Mouse (Mus musculus): ENCODE data around the gene Reps2.

GRCm38 (mm10) chrX:162580521-162580920, 62.9 kb downstream of the Reps2 start:
- no peak for TF ChIP-seq MAFK (IDR thresholded peaks at IDR 0.05; ENCODE audit: insufficient read depth, low read depth, low read length)
- TF ChIP-seq HCFC1 (IDR thresholded peaks at IDR 0.05; ENCODE audit: borderline replicate concordance, insufficient read depth, low read length): no peak
- TF ChIP-seq ZNF384 (IDR thresholded peaks at IDR 0.05; ENCODE audit: low read depth, low read length): no peak
- no peak for TF ChIP-seq CHD2 (IDR thresholded peaks at IDR 0.05; ENCODE audit: low read depth, low read length)
